Mouse (Mus musculus): ENCODE data around the gene Srsf12. TPM values are rescaled to one million over a fixed set of nuclear protein-coding genes. Genes with fewer than 3 reads are reported as not detected.

The Srsf12 gene
- 2.1 and 2.3 TPM in 2 replicates for polyA plus RNA-seq (2015; fragmentation: Nextera tagmentation; extraction: Ambion mirVana)

- Histone ChIP-seq H3K4me3 (peak within 1 kb of the TSS; percentile 64), H3K27me3 (peaks cover 6% of the 10 kb centered on the region; the same call in 1 of the 2 replicates), H3K27ac (no peak within 1 kb of the TSS), H3K4me1 (replicated peaks) (peaks cover 10% of the 10 kb centered on the region), H3K9me3 (replicated peaks) (no peaks in the 10 kb centered on the region), H3K9ac (peak within 1 kb of the TSS; percentile 64), H3K36me3 (no peaks in the 10 kb centered on the region), H3K4me2 (peak within 1 kb of the TSS; percentile 100)
- WGBS = 5% methylated on average over 64 of the region's 65 CpGs
- peak; percentile 54 for ATAC-seq (replicated peaks; ENCODE audit: insufficient number of reproducible peaks, insufficient read depth, low FRiP score, low read depth)
Observed at GRCm38 (mm10) chr4:33208881-33209841, at the start of gene Srsf12. Srsf12 (plus strand) TSS chr4:33208991.

- Histone ChIP-seq H3K27ac (no peak overlapping the region), H3K9ac (no peak overlapping the region), H3K9me3 (replicated peaks) (no peaks in the 10 kb centered on the region), H3K4me2 (no peak overlapping the region), H3K36me3 (no peaks in the 10 kb centered on the region; the same call in 1 of the 2 replicates), H3K4me1 (replicated peaks) (peaks cover 5% of the 10 kb centered on the region), H3K27me3 (no peaks in the 10 kb centered on the region), H3K4me3 (no peak overlapping the region)
- WGBS = 85% methylated on average over 5 of the region's 5 CpGs
- no peak for ATAC-seq (replicated peaks; ENCODE audit: insufficient number of reproducible peaks, insufficient read depth, low FRiP score, low read depth)
Observed at GRCm38 (mm10) chr4:33183477-33183876, 25.3 kb upstream of the Srsf12 start.

- Histone ChIP-seq H3K36me3 (no peaks in the 10 kb centered on the region), H3K27ac (peak overlapping the region; percentile 96; the same call in 1 of the 2 replicates), H3K4me1 (replicated peaks) (peaks cover 9% of the 10 kb centered on the region), H3K27me3 (0 out of 2 replicates have a peak, but pooled peaks cover 2% of the 10 kb centered on the region), H3K9ac (no peak overlapping the region), H3K4me2 (peak overlapping the region; percentile 94), H3K9me3 (replicated peaks) (no peaks in the 10 kb centered on the region), H3K4me3 (peak overlapping the region; percentile 77)
- no peak for ATAC-seq (replicated peaks; ENCODE audit: insufficient number of reproducible peaks, insufficient read depth, low FRiP score, low read depth)
- WGBS = 16% methylated on average over 9 of the region's 9 CpGs
Observed at GRCm38 (mm10) chr4:33188164-33188563, 20.6 kb upstream of the Srsf12 start.

GRCm38 (mm10) chr4:33188781-33189734 lies 19.7 kb upstream of the Srsf12 start:
- Histone ChIP-seq H3K4me1 (replicated peaks) (peaks cover 9% of the 10 kb centered on the region), H3K36me3 (no peaks in the 10 kb centered on the region), H3K27ac (peak overlapping the region; percentile 96), H3K4me3 (peak overlapping the region; percentile 77), H3K9ac (peak overlapping the region; percentile 71), H3K27me3 (0 out of 2 replicates have a peak, but pooled peaks cover 2% of the 10 kb centered on the region), H3K4me2 (peak overlapping the region; percentile 94), H3K9me3 (replicated peaks) (no peaks in the 10 kb centered on the region)
- under 1% methylated on average over 115 of the region's 123 CpGs for WGBS
- peak; percentile 88 for ATAC-seq (replicated peaks; ENCODE audit: insufficient number of reproducible peaks, insufficient read depth, low FRiP score, low read depth)

- ATAC-seq (replicated peaks; ENCODE audit: insufficient number of reproducible peaks, insufficient read depth, low FRiP score, low read depth) = no peak
- Histone ChIP-seq H3K9me3 (replicated peaks) (no peaks in the 10 kb centered on the region), H3K4me2 (peak within 1 kb of the TSS; percentile 94), H3K9ac (peak within 1 kb of the TSS; percentile 71), H3K4me3 (peak within 1 kb of the TSS; percentile 77), H3K36me3 (no peaks in the 10 kb centered on the region), H3K4me1 (replicated peaks) (peaks cover 9% of the 10 kb centered on the region), H3K27me3 (0 out of 2 replicates have a peak, but pooled peaks cover 2% of the 10 kb centered on the region), H3K27ac (peak within 1 kb of the TSS; percentile 96)
- 21% methylated on average over 6 of the region's 6 CpGs for WGBS
Observed at GRCm38 (mm10) chr4:33189735-33190036, 19.1 kb upstream of the Srsf12 start, which contains the start of gene Pm20d2. Pm20d2 (minus strand) TSS chr4:33189737.

GRCm38 (mm10) chr4:33198117-33198516 lies 10.7 kb upstream of the Srsf12 start:
- no peak overlapping the region for H3K4me3 ChIP-seq
- no peaks in the 10 kb centered on the region for H3K27me3 ChIP-seq
- no peaks in the 10 kb centered on the region for H3K36me3 ChIP-seq
- no peaks in the 10 kb centered on the region for H3K4me1 ChIP-seq (replicated peaks)
- 21% methylated on average over 2 of the region's 2 CpGs for WGBS
- H3K27ac ChIP-seq = no peak overlapping the region
- no peak overlapping the region for H3K9ac ChIP-seq
- ATAC-seq (replicated peaks; ENCODE audit: insufficient number of reproducible peaks, insufficient read depth, low FRiP score, low read depth) = no peak
- no peak overlapping the region for H3K4me2 ChIP-seq
- H3K9me3 ChIP-seq (replicated peaks) = no peaks in the 10 kb centered on the region

- Histone ChIP-seq H3K36me3 (no peaks in the 10 kb centered on the region), H3K27ac (no peak overlapping the region), H3K4me2 (no peak overlapping the region), H3K27me3 (peaks cover 6% of the 10 kb centered on the region; the same call in 1 of the 2 replicates), H3K9me3 (replicated peaks) (no peaks in the 10 kb centered on the region), H3K9ac (no peak overlapping the region), H3K4me1 (replicated peaks) (peaks cover 10% of the 10 kb centered on the region), H3K4me3 (no peak overlapping the region)
- 0 out of 2 replicates have a peak, but pooled peaks have one; percentile 47 for ATAC-seq (replicated peaks; ENCODE audit: insufficient number of reproducible peaks, insufficient read depth, low FRiP score, low read depth)
- WGBS = 6% methylated on average over 4 of the region's 4 CpGs
Observed at GRCm38 (mm10) chr4:33204682-33205081, 4.1 kb upstream of the Srsf12 start.

- 69% methylated on average over 2 of the region's 2 CpGs for WGBS
- no peaks in the 10 kb centered on the region for H3K9me3 ChIP-seq (replicated peaks)
- H3K4me3 ChIP-seq = no peak overlapping the region
- no peak for ATAC-seq (replicated peaks; ENCODE audit: insufficient number of reproducible peaks, insufficient read depth, low FRiP score, low read depth)
- H3K4me1 ChIP-seq (replicated peaks) = peaks cover 10% of the 10 kb centered on the region
- H3K36me3 ChIP-seq = no peaks in the 10 kb centered on the region
- H3K9ac ChIP-seq = no peak overlapping the region
- no peak overlapping the region for H3K27ac ChIP-seq
- H3K27me3 ChIP-seq = peaks cover 6% of the 10 kb centered on the region; the same call in 1 of the 2 replicates
- no peak overlapping the region for H3K4me2 ChIP-seq
Observed at GRCm38 (mm10) chr4:33207551-33207950, 1.2 kb upstream of the Srsf12 start.

- Histone ChIP-seq H3K4me2 (no peak overlapping the region), H3K9me3 (replicated peaks) (no peaks in the 10 kb centered on the region), H3K27me3 (no peaks in the 10 kb centered on the region), H3K4me3 (no peak overlapping the region), H3K36me3 (no peaks in the 10 kb centered on the region), H3K4me1 (replicated peaks) (no peaks in the 10 kb centered on the region), H3K9ac (no peak overlapping the region), H3K27ac (no peak overlapping the region)
- WGBS = 62% methylated on average over 1 of the region's 1 CpGs
- ATAC-seq (replicated peaks; ENCODE audit: insufficient number of reproducible peaks, insufficient read depth, low FRiP score, low read depth) = no peak
Observed at GRCm38 (mm10) chr4:33221847-33222246, 13.1 kb downstream of the Srsf12 start.

GRCm38 (mm10) chr4:33224003-33224675 lies 15.3 kb downstream of the Srsf12 start:
- 67% methylated on average over 7 of the region's 7 CpGs for WGBS

More at GRCm38 (mm10) chr4:33224003-33224675, 15.3 kb downstream of the Srsf12 start:
- Histone ChIP-seq H3K9me3 (replicated peaks) (no peaks in the 10 kb centered on the region), H3K27ac (no peak overlapping the region), H3K4me2 (no peak overlapping the region), H3K36me3 (no peaks in the 10 kb centered on the region), H3K4me1 (replicated peaks) (no peaks in the 10 kb centered on the region), H3K27me3 (no peaks in the 10 kb centered on the region), H3K9ac (no peak overlapping the region), H3K4me3 (no peak overlapping the region)
- ATAC-seq (replicated peaks; ENCODE audit: insufficient number of reproducible peaks, insufficient read depth, low FRiP score, low read depth) = no peak
